Mouse (Mus musculus) kidney, adult 2 months (tissue): ENCODE results near the gene Olfr344.

ENCODE experiments used
- CTCF ChIP-seq: fragments of 200-500 bp; conservative IDR thresholded peaks from 2 replicates; pipeline ENCODE4 v1.5.1; 2011; ENCODE audit warnings: low read depth, mild to moderate bottlenecking, control low read depth, low read length, moderate library complexity, mixed read lengths; ENCODE audit not compliant: insufficient read depth, insufficient read length
- POLR2A ChIP-seq: fragments of 200-500 bp; IDR thresholded peaks from one replicate; pipeline ENCODE4 v1.6.1; 2011; ENCODE audit warnings: low read depth, low read length, control low read depth

DNA sequence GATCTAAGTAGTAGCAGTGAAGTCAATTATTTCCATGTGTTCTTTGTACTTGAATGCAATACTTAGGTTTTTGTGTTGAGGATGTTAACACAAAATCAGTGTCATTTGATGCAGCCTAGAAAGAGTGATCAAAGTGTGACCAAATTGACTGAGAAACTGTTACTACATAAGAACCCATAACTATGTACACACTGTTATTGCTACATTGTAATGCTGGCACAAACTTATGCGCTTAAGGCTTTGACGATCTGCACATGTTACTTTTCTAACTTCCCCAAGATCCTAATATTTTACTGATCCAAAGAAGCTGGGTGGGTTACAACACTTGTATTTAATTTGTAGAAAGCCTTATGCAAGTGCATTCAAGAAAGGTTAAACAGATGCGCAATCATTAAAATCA, 1.4 kb downstream of the Olfr344 start:
- no peak for TF ChIP-seq CTCF
- no peak for TF ChIP-seq POLR2A
